Mouse (Mus musculus): Measurements from ENCODE around the gene Pdia5. TPM values are rescaled to one million over a fixed set of nuclear protein-coding genes. Genes with fewer than 3 reads are reported as not detected.

Gene Pdia5
- polyA plus RNA-seq, 1 experiment from 2014 or later = 12.4 TPM

- no peaks in the 10 kb centered on the region for H3K9me3 ChIP-seq
- peak overlapping the region; percentile 87 for H3K27ac ChIP-seq
- H3K27me3 ChIP-seq (replicated peaks) = no peaks in the 10 kb centered on the region
- H3K4me2 ChIP-seq = peak overlapping the region; percentile 90
- H3K4me1 ChIP-seq = peaks cover 15% of the 10 kb centered on the region
- peak overlapping the region; percentile 80 for H3K4me3 ChIP-seq
- H3K36me3 ChIP-seq (replicated peaks) = no peaks in the 10 kb centered on the region
- under 1% methylated on average over 7 of the region's 7 CpGs for WGBS
- no peak for ATAC-seq (replicated peaks)
- H3K9ac ChIP-seq = peak overlapping the region; percentile 53
Observed at GRCm38 (mm10) chr16:35364063-35364428, 126.6 kb downstream of the Pdia5 start.

GRCm38 (mm10) chr16:35363150-35364062, 127.3 kb downstream of the Pdia5 start, which contains the start of gene Sec22a:
Sec22a (minus strand) TSS chr16:35363918.
- peak within 1 kb of the TSS; percentile 90 for H3K4me2 ChIP-seq
- peak within 1 kb of the TSS; percentile 80 for H3K4me3 ChIP-seq
- peak within 1 kb of the TSS; percentile 77 for H3K9ac ChIP-seq
- peaks cover 15% of the 10 kb centered on the region for H3K4me1 ChIP-seq
- WGBS = under 1% methylated on average over 67 of the region's 67 CpGs
- H3K36me3 ChIP-seq (replicated peaks) = no peaks in the 10 kb centered on the region
- H3K9me3 ChIP-seq = no peaks in the 10 kb centered on the region
- H3K27ac ChIP-seq = peak within 1 kb of the TSS; percentile 87
- no peaks in the 10 kb centered on the region for H3K27me3 ChIP-seq (replicated peaks)
- ATAC-seq (replicated peaks) = peak; percentile 100

GRCm38 (mm10) chr16:35362221-35362620, 128.5 kb downstream of the Pdia5 start:
- Histone ChIP-seq H3K27me3 (replicated peaks) (no peaks in the 10 kb centered on the region), H3K4me3 (no peak overlapping the region), H3K27ac (no peak overlapping the region), H3K36me3 (replicated peaks) (no peaks in the 10 kb centered on the region), H3K4me2 (no peak overlapping the region), H3K4me1 (peaks cover 15% of the 10 kb centered on the region), H3K9ac (no peak overlapping the region), H3K9me3 (no peaks in the 10 kb centered on the region)
- ATAC-seq (replicated peaks) = no peak
- 86% methylated on average over 2 of the region's 2 CpGs for WGBS

GRCm38 (mm10) chr16:35360593-35360992, 130.1 kb downstream of the Pdia5 start:
- no peak overlapping the region for H3K9ac ChIP-seq
- no peak overlapping the region for H3K27ac ChIP-seq
- H3K4me1 ChIP-seq = peaks cover 15% of the 10 kb centered on the region
- no peak for ATAC-seq (replicated peaks)
- no peaks in the 10 kb centered on the region for H3K27me3 ChIP-seq (replicated peaks)
- H3K4me3 ChIP-seq = no peak overlapping the region
- no peaks in the 10 kb centered on the region for H3K36me3 ChIP-seq (replicated peaks)
- no peaks in the 10 kb centered on the region for H3K9me3 ChIP-seq
- H3K4me2 ChIP-seq = no peak overlapping the region
- 27% methylated on average over 6 of the region's 6 CpGs for WGBS

GRCm38 (mm10) chr16:35357449-35357848, 133.2 kb downstream of the Pdia5 start:
- no peak for ATAC-seq (replicated peaks)

More at GRCm38 (mm10) chr16:35357449-35357848, 133.2 kb downstream of the Pdia5 start:
- Histone ChIP-seq H3K27me3 (replicated peaks) (no peaks in the 10 kb centered on the region), H3K9me3 (no peaks in the 10 kb centered on the region), H3K36me3 (replicated peaks) (no peaks in the 10 kb centered on the region), H3K27ac (no peak overlapping the region), H3K4me2 (no peak overlapping the region), H3K4me1 (peaks cover 2% of the 10 kb centered on the region; the same call in 1 of the 2 replicates), H3K9ac (no peak overlapping the region), H3K4me3 (no peak overlapping the region)
- WGBS = 82% methylated on average over 1 of the region's 1 CpGs

Small RNA genes within 50 kb of the gene (microRNA-seq; reads per million reads assigned to microRNA genes)
- not detected for gene Gm25548

Other genes starting within 250 kb of the Pdia5 start
- 36.8 and 40.6 TPM in 2 replicates for gene Sec22a, start 127.0 kb downstream of the Pdia5 start, polyA plus RNA-seq (2015; fragmentation: Nextera tagmentation; extraction: Ambion mirVana)
- 25.4 and 27.7 TPM in 2 replicates for gene Sema5b, start 50.3 kb upstream of the Pdia5 start, polyA plus RNA-seq (2015; fragmentation: Nextera tagmentation; extraction: Ambion mirVana)

Measured in midbrain, embryonic 15.5 days (tissue).